Mouse (Mus musculus) heart, adult 2 months (tissue): Measurements from ENCODE around the gene Arhgef2. TPM values are rescaled to one million over a fixed set of nuclear protein-coding genes. Genes with fewer than 3 reads are reported as not detected.
"Not testable (repeated sequence)": the region's sequence is repeated elsewhere in the genome, so short reads cannot be mapped to it uniquely, and the experiment has no call there.

ENCODE experiments used
- DNase-seq, 2 experiments: peaks; one replicate each; pipeline ENCODE4 v3.0.0; 2021
- H3K27ac ChIP-seq: fragments of 200-600 bp; 2 replicates; pipeline ENCODE4 v1.8.1; 2022
- H3K27me3 ChIP-seq: fragments of 200-500 bp; 2 replicates; pipeline ENCODE4 v1.6.1; 2012; ENCODE audit warnings: mild to moderate bottlenecking, low read length, inconsistent platforms, mixed read lengths; ENCODE audit not compliant: control insufficient read depth, insufficient read depth
- H3K36me3 ChIP-seq: fragments of 200-500 bp; 2 replicates; pipeline ENCODE4 v1.6.1; 2012; ENCODE audit warnings: low read length, inconsistent platforms; ENCODE audit not compliant: control insufficient read depth, insufficient read depth
- H3K4me1 ChIP-seq: fragments of 200-500 bp; 2 replicates; pipeline ENCODE4 v1.6.1; 2011; ENCODE audit warnings: low read length; ENCODE audit not compliant: control insufficient read depth, insufficient read depth
- H3K4me3 ChIP-seq: fragments of 200-600 bp; 2 replicates; pipeline ENCODE4 v1.8.1; 2022
- H3K79me2 ChIP-seq: fragments of 200-500 bp; replicated peaks from 2 replicates; pipeline ENCODE4 v1.6.1; 2012; ENCODE audit warnings: mild to moderate bottlenecking, inconsistent platforms, low read length, moderate library complexity, mixed read lengths; ENCODE audit not compliant: control insufficient read depth, insufficient read depth
- H3K9ac ChIP-seq: fragments of 200-500 bp; 2 replicates; pipeline ENCODE4 v1.6.1; 2012; ENCODE audit warnings: low read depth, mild to moderate bottlenecking, control low read depth, inconsistent platforms, low read length, mixed read lengths
- CTCF ChIP-seq: fragments of 200-600 bp; IDR thresholded peaks from 2 replicates; pipeline ENCODE4 v1.8.1; 2022; ENCODE audit warnings: antibody characterized with exemption, mild to moderate bottlenecking, moderate library complexity
- EP300 ChIP-seq: fragments of 200-500 bp; IDR thresholded peaks from 2 replicates; pipeline ENCODE4 v1.6.1; 2011; ENCODE audit warnings: low read depth, low read length, control low read depth; ENCODE audit not compliant: insufficient read depth
- POLR2A ChIP-seq: fragments of 200-500 bp; IDR thresholded peaks from 2 replicates; pipeline ENCODE4 v1.6.1; 2011; ENCODE audit warnings: mild to moderate bottlenecking, low read depth, low read length, control low read depth; ENCODE audit not compliant: insufficient read depth
- WGBS: fragments of 180-500 bp; shearing (Covaris S2); methylation state at CpG from one replicate; pipeline ENCODE4 v1.1.7; 2018; 5-methylcytosine and 5-hydroxymethylcytosine counted together
- intact Hi-C: fragments of 180-260 bp; cut with DNase I; formaldehyde crosslinking; loops from one replicate; pipeline ENCODE4 v1.15.1; 2025
- polyA plus RNA-seq: library from polyadenylated mRNA; depleted of rRNA; stranded (reverse); fragments of >200 nt; gene quantifications from 2 replicates; pipeline ENCODE4 v1.2.3, GENCODE M21; 2012
- total RNA-seq, 2 experiments: library from RNA; stranded (reverse); gene quantifications; 2 replicates each; pipeline ENCODE4 v1.2.3; 2021

Gene Arhgef2
- total and polyA plus RNA-seq, 3 experiments = 37.3 to 51.0 (median 37.5) TPM

DNA sequence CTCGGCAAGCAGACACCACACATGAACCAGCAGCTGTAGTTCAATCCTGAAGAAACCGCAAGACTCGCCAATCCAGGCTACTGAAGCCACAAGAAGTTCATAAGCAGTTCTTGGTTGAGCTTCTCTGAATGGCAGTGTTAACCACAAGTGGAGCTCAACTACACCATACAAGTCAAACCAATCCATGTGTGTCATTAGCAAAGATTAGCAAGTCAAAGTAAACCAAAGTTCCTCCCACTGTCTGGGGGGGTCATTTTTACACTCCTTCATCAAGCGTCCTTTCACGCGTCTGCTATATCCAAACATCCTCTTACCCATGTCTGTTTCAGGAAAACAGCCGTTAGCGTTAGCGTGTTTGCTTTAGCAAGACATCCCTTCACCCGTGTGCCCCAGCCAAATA, 35.4 kb upstream of the Arhgef2 start:
- intact Hi-C loops = no loop called here
- TF ChIP-seq CTCF (no peak), POLR2A (no peak), EP300 (no peak)
- DNase-seq = no peak
- no peaks in the 10 kb centered on the region for H3K36me3 ChIP-seq
- no peak overlapping the region for H3K9ac ChIP-seq
- no peaks in the 10 kb centered on the region for H3K4me1 ChIP-seq
- H3K4me3 ChIP-seq = no peak overlapping the region
- H3K79me2 ChIP-seq = no peaks in the 10 kb centered on the region
- no peak overlapping the region for H3K27ac ChIP-seq
- WGBS = 88% methylated on average over 10 of the region's 10 CpGs
- no peaks in the 10 kb centered on the region for H3K27me3 ChIP-seq

DNA sequence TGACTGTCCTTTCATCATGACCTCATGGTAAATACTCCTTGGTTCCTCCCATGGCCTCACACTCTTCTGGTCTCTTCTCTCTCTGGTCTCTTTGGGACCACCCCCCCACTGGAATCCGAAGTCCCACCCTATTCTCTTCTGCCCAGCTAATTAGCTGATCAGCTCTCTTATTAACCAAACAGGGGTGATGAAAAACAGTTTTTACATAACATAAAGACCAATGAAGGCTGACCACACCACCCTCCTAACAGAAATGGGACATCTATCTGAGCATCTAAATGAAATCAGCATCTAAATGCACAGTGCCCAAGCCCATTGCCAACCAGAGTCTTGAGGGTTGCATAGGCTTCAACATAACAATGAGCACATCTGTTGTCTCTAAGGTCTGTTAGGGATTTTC, 33.9 kb upstream of the Arhgef2 start:
- H3K4me1 ChIP-seq = no peaks in the 10 kb centered on the region
- DNase-seq = no peak
- H3K79me2 ChIP-seq = no peaks in the 10 kb centered on the region
- H3K4me3 ChIP-seq = no peak overlapping the region
- no peak overlapping the region for H3K9ac ChIP-seq
- intact Hi-C loops = no loop called here
- H3K27me3 ChIP-seq = no peaks in the 10 kb centered on the region
- 79% methylated on average over 1 of the region's 1 CpGs for WGBS
- H3K27ac ChIP-seq = no peak overlapping the region
- TF ChIP-seq EP300 = no peak
- no peak for TF ChIP-seq POLR2A
- TF ChIP-seq CTCF = no peak
- H3K36me3 ChIP-seq = no peaks in the 10 kb centered on the region

DNA sequence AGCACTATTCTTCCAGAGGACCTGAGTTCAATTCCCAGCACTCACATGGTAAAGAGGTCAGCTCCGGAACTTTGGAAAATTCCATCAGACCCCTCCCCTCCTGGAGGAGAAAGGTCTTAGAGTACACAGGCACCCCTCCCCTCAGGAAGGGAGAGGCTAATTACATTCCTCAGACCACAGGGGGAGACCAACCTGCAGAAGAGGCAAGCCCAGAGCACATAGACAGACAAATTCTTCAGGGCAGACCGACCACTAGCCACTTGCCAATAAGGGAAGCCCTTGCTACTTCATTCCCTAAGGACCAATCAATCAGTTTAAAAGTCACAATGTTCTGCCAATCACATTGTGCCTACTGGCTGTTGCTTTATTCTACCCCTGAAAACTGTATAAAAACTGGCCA, 32.9 kb upstream of the Arhgef2 start:
- Histone ChIP-seq H3K4me1 (no peaks in the 10 kb centered on the region), H3K9ac (no peak overlapping the region), H3K27me3 (no peaks in the 10 kb centered on the region), H3K27ac (no peak overlapping the region), H3K4me3 (no peak overlapping the region), H3K79me2 (no peaks in the 10 kb centered on the region), H3K36me3 (no peaks in the 10 kb centered on the region)
- no peak for DNase-seq
- TF ChIP-seq EP300 (no peak), POLR2A (no peak), CTCF (no peak)
- 77% methylated on average over 2 of the region's 2 CpGs for WGBS
- intact Hi-C loops = no loop called here

DNA sequence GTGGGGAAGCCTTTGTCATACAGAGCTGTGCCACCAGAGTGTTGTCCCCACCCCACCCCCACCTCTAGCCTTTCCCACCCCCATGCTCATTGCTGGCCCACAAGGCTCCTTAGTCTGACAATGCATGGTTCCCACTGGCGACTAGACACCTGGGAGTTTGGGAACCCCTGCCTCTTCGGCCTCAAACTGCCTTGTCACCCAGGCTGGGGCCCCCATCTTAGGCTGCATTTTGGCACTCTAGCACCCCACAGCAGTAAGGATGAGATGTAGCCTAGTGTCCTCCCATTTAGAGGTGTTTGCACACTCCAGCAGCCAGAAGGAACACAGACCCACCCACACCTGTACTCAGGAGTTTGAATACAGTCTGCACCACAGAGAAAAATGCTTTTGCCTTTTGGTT, 32.0 kb upstream of the Arhgef2 start:
- intact Hi-C loops = no loop called here
- no peak overlapping the region for H3K4me3 ChIP-seq
- no peak overlapping the region for H3K9ac ChIP-seq
- no peaks in the 10 kb centered on the region for H3K36me3 ChIP-seq
- no peaks in the 10 kb centered on the region for H3K4me1 ChIP-seq
- DNase-seq = no peak
- no peak overlapping the region for H3K27ac ChIP-seq
- WGBS = 90% methylated on average over 2 of the region's 2 CpGs
- no peaks in the 10 kb centered on the region for H3K79me2 ChIP-seq
- no peaks in the 10 kb centered on the region for H3K27me3 ChIP-seq
- TF ChIP-seq POLR2A (no peak), EP300 (no peak), CTCF (no peak)

DNA sequence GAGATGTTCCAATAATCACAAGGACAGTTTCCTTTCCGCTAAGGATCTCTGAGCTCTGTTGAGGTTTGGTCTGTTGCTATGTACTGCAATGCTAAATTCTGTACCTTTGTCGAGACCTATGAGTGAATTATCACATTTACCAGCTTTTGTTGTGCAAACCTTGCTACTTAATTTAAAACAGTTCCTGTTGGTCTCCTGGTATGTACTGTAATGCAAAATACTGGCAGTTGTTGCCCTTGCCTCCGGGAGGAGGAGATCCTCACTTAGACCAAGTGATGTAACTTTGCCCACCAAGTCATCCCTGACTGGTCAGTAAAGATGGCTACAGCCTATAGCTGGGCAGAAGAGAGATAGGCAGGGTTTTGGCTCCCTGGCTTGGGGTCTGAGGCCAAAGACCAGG, 30.2 kb upstream of the Arhgef2 start, which contains the start of gene Ssr2:
TSS of gene Ssr2 (plus strand) at position 337 of the 400 bp plus-strand sequence.
- Histone ChIP-seq H3K9ac (no peak within 1 kb of the TSS), H3K79me2 (0 out of 2 replicates have a peak, but pooled peaks cover 1% of the 10 kb centered on the region), H3K27ac (no peak within 1 kb of the TSS), H3K4me3 (no peak within 1 kb of the TSS), H3K4me1 (no peaks in the 10 kb centered on the region), H3K36me3 (peaks cover 3% of the 10 kb centered on the region; the same call in 1 of the 2 replicates), H3K27me3 (no peaks in the 10 kb centered on the region)
- no peak for DNase-seq
- 79% methylated on average over 3 of the region's 3 CpGs for WGBS
- TF ChIP-seq EP300 (no peak), POLR2A (no peak), CTCF (no peak)
- intact Hi-C loops = no loop called here

DNA sequence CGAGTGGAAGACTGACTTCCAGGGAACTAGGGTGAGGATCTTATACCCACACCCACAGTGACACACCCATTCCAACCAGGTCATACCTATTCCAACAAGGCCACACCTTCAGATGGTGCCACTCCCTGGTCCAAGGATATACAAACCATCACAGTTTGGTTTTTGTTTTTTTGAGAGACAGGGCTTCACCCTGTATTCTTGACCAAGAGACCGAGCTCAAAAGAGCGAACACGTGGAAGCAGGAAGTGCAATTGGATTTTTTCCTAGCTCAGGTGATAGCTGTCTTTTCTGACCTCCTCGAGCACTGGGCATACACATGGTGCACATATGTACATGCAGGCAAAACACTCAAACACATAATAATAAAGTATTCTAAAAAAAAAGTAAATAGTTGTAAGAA, 27.9 kb upstream of the Arhgef2 start:
- H3K4me3 ChIP-seq, DNase-seq, H3K9ac ChIP-seq, H3K79me2 ChIP-seq, H3K27ac ChIP-seq, H3K4me1 ChIP-seq, H3K27me3 ChIP-seq, H3K36me3 ChIP-seq: not testable (repeated sequence)
- WGBS = 79% methylated on average over 5 of the region's 5 CpGs
- intact Hi-C loops = loop anchor here (2.0 kb wide), 1 partner anchor 25 kb away; the partner anchor contains the start of genes Lamtor2 and Ubqln4
